Mouse (Mus musculus) lung, postnatal 0 days (tissue): ENCODE measurements around the gene Actn4. TPM values are rescaled to one million over a fixed set of nuclear protein-coding genes. Genes with fewer than 3 reads are reported as not detected.
"Not testable (repeated sequence)": the region's sequence is repeated elsewhere in the genome, so short reads cannot be mapped to it uniquely, and the experiment has no call there.

Experiments used
- ATAC-seq: fragments of 200-750 bp; cut with Nextera tagmentation; 2 replicates; pipeline ENCODE4 v1.8.0; 2017; ENCODE audit warnings: moderate library complexity
- DNase-seq: peaks from one replicate; pipeline ENCODE4 v3.0.0-alpha.2; 2016; ENCODE audit warnings: low spot score
- H3K27ac ChIP-seq: fragments of 300-500 bp; sonication (generic); 2 replicates; pipeline ENCODE4 v1.5.1; 2014; ENCODE audit warnings: antibody characterized with exemption, mild to moderate bottlenecking, low read length, mixed read lengths
- H3K27me3 ChIP-seq: fragments of 300-500 bp; sonication (generic); replicated peaks from 2 replicates; pipeline ENCODE4 v1.6.1; 2014; ENCODE audit warnings: low read length, mixed read lengths; ENCODE audit not compliant: insufficient read depth
- H3K36me3 ChIP-seq: fragments of 300-500 bp; sonication (generic); 2 replicates; pipeline ENCODE4 v1.6.1; 2014; ENCODE audit warnings: low read length, mixed read lengths; ENCODE audit not compliant: insufficient read depth
- H3K4me1 ChIP-seq: fragments of 300-500 bp; sonication (generic); 2 replicates; pipeline ENCODE4 v1.6.1; 2014; ENCODE audit warnings: antibody characterized with exemption, low read depth, low read length, mixed read lengths; ENCODE audit not compliant: insufficient read depth
- H3K4me2 ChIP-seq: fragments of 300-500 bp; sonication (generic); replicated peaks from 2 replicates; pipeline ENCODE4 v1.6.1; 2014; ENCODE audit warnings: low read depth, mild to moderate bottlenecking, low read length, moderate library complexity, mixed read lengths
- H3K4me3 ChIP-seq: fragments of 300-500 bp; sonication (generic); 2 replicates; pipeline ENCODE4 v1.5.1; 2014; ENCODE audit warnings: low read depth, low read length
- H3K9ac ChIP-seq: fragments of 300-500 bp; sonication (generic); replicated peaks from 2 replicates; pipeline ENCODE4 v1.6.1; 2014; ENCODE audit warnings: low read depth, mild to moderate bottlenecking
- H3K9me3 ChIP-seq: fragments of 300-500 bp; sonication (generic); 2 replicates; pipeline ENCODE4 v1.6.1; 2016; ENCODE audit warnings: low read length, mixed read lengths
- CTCF ChIP-seq: IDR thresholded peaks from 2 replicates; pipeline ENCODE4 v1.5.1; 2016; ENCODE audit warnings: antibody characterized with exemption, mild to moderate bottlenecking
- EP300 ChIP-seq: IDR thresholded peaks from 2 replicates; pipeline ENCODE4 v1.6.1; 2016; ENCODE audit warnings: antibody characterized with exemption, mild to moderate bottlenecking, control low read depth
- WGBS: fragments of 180-500 bp; shearing (Covaris S2); extraction: QIAGEN DNeasy Blood & Tissue Kit; methylation state at CpG from one replicate; pipeline ENCODE4 v1.1.7; 2014; 5-methylcytosine and 5-hydroxymethylcytosine counted together
- polyA plus RNA-seq: library from polyadenylated mRNA; unstranded; fragments of >200 nt; fragmentation: Nextera tagmentation; extraction: Ambion mirVana; gene quantifications from 2 replicates; pipeline ENCODE4 v1.2.1, GENCODE M21; 2015

Actn4 gene
- polyA plus RNA-seq, 1 experiment from 2014 or later = 202 TPM

DNA sequence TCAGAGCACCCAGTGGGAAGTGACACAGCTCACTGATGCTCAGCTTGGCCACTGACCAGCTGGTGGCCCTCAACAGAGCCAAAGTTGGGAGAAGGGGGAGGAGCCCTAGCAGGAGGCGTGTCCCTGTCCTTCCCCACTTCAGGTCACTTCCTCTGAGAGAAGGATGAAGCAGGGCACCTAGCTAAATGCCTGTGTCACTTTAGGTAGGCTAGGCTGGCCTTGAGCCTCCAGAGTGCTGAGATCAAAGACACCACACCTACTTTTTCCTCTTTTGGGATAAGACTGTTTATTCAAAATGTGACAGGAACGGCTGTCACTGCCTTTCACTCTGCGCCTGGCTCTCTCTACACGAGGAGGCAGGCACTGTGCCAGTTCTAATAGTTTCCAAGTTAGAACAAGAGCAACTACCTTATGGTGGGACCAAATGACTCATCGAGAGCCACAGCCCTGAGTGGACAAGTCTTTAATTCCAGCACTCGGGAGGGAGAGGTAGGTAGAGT is 9.7 kb upstream of the Actn4 start:
- Histone ChIP-seq H3K4me2 (no peak overlapping the region), H3K4me1 (peaks cover 9% of the 10 kb centered on the region; the same call in 1 of the 2 replicates), H3K4me3 (no peak overlapping the region), H3K9me3 (no peaks in the 10 kb centered on the region), H3K27ac (peak overlapping the region; percentile 77), H3K36me3 (peaks cover 13% of the 10 kb centered on the region), H3K27me3 (no peaks in the 10 kb centered on the region), H3K9ac (no peak overlapping the region)
- peak; percentile 88 for DNase-seq
- peak; percentile 79; the same call in 1 of the 2 replicates for TF ChIP-seq EP300
- TF ChIP-seq CTCF = no peak
- ATAC-seq = peak; percentile 73
- 15% methylated on average over 6 of the region's 6 CpGs for WGBS

DNA sequence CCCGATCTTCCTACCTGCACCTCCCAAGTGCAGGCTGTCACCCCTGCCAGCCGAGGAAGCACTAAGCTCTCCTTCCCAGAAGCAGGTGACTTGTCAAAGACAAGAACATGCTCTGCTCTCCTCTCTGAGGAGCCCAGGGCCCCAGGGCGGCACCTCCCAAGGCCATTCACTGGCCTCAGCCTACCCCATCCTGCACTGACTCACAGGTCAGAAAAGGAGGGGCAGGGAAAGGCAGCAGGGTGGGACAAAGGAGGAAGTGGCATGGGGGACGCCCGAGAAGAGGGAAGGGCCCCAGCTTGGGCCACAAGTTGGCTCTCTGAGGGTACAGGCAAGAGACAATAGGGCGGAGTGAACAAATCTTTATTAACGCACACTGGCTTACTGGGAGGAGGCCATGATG is 8.9 kb upstream of the Actn4 start:
- no peaks in the 10 kb centered on the region for H3K9me3 ChIP-seq
- TF ChIP-seq EP300 (no peak), CTCF (no peak)
- DNase-seq = no peak
- H3K4me2 ChIP-seq = no peak overlapping the region
- peaks cover 9% of the 10 kb centered on the region; the same call in 1 of the 2 replicates for H3K4me1 ChIP-seq
- H3K27ac ChIP-seq = peak overlapping the region; percentile 77
- no peak overlapping the region for H3K4me3 ChIP-seq
- ATAC-seq = no peak
- peaks cover 7% of the 10 kb centered on the region; the same call in 1 of the 2 replicates for H3K36me3 ChIP-seq
- no peak overlapping the region; the same call in 1 of the 2 replicates for H3K9ac ChIP-seq
- H3K27me3 ChIP-seq = no peaks in the 10 kb centered on the region
- WGBS = 80% methylated on average over 7 of the region's 7 CpGs

DNA sequence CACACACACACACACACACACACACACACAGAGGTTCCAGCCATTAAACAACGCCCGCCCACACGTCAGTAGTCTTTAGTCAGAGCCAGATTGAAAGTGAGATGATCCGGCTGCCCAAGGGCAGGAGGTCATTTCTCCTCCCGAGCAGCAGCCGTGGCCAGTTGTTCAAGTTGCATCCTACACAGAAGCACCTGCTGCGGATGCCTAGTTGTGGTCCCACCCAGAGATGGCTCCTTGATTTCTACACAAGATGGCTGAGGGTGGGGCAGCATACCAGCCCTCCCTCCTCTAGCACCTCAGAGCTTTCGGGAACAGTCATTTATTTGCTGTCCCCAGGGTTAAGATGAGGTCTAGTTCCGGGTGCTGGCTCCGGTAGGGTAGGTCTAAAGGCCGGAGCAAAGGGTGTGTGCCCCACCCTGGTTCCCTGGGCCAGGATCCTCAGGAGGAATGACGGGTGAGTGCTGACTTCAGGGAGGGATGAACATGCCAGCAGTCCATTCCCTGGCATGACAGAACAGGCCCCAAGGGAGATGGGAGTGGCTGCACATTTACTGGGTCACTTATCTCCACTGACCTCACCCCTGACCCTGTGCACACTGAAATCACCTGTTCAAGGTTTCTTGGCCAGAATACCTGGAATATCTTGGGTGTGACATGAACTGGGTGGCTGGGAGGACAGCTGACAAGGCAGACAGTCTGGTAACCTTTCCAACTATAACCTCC is 7.7 kb upstream of the Actn4 start:
- Histone ChIP-seq H3K27me3 (no peaks in the 10 kb centered on the region), H3K4me1 (peaks cover 9% of the 10 kb centered on the region; the same call in 1 of the 2 replicates), H3K9me3 (no peaks in the 10 kb centered on the region), H3K27ac (peak overlapping the region; percentile 68), H3K4me2 (no peak overlapping the region), H3K9ac (no peak overlapping the region), H3K4me3 (no peak overlapping the region), H3K36me3 (peaks cover 7% of the 10 kb centered on the region; the same call in 1 of the 2 replicates)
- peak; percentile 66 for DNase-seq
- TF ChIP-seq CTCF (no peak), EP300 (peak; percentile 56; the same call in 1 of the 2 replicates)
- ATAC-seq = peak; percentile 64
- 46% methylated on average over 12 of the region's 12 CpGs for WGBS

DNA sequence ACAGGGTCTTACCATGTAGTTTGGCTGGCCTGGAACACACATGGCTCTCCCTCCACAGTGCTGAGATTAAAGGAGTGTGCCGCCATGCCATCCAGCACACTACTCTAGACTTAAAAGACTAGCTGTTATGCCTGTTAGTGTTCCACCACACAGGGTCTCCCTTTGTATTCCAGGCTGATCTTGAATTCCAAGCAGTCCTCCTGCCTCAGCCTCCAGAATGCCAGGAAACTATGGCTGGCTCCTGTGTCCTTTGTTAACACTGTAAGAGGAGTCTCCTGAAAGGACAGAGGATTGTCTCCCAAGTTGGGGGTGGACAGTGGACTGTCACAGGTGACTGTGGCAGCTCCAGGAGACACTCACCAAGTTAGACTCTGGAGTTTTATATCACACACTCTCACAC is 7.1 kb upstream of the Actn4 start:
- WGBS = 94% methylated on average over 1 of the region's 1 CpGs

DNA sequence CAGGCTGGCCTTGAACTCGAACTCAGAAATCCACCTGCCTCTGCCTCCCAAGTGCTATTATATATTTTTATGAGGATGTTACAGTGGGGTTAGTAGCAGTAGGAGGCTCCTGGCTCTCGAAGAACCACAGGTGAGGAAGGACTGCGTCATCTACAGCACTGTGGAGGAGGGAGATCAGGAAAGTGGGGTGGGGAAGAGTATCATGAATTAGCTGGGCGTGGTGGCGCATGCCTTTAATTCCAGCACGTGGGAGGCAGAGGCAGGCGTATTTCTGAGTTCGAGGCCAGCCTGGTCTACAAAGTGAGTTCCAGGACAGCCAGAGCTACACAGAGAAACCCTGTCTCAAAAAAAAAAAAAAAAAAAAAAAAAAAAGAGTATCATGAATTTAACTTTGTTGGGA is 6.0 kb upstream of the Actn4 start:
- H3K9me3 ChIP-seq, DNase-seq, ATAC-seq: not testable (repeated sequence)

More for the DNA sequence above, 7.1 kb upstream of the Actn4 start:
- Histone ChIP-seq H3K4me3 (no peak overlapping the region), H3K9me3 (no peaks in the 10 kb centered on the region), H3K4me2 (no peak overlapping the region), H3K9ac (no peak overlapping the region), H3K4me1 (peaks cover 9% of the 10 kb centered on the region; the same call in 1 of the 2 replicates), H3K36me3 (peaks cover 7% of the 10 kb centered on the region; the same call in 1 of the 2 replicates), H3K27me3 (no peaks in the 10 kb centered on the region), H3K27ac (peak overlapping the region; percentile 68)
- no peak for DNase-seq
- ATAC-seq = no peak
- TF ChIP-seq CTCF (no peak), EP300 (no peak)

DNA sequence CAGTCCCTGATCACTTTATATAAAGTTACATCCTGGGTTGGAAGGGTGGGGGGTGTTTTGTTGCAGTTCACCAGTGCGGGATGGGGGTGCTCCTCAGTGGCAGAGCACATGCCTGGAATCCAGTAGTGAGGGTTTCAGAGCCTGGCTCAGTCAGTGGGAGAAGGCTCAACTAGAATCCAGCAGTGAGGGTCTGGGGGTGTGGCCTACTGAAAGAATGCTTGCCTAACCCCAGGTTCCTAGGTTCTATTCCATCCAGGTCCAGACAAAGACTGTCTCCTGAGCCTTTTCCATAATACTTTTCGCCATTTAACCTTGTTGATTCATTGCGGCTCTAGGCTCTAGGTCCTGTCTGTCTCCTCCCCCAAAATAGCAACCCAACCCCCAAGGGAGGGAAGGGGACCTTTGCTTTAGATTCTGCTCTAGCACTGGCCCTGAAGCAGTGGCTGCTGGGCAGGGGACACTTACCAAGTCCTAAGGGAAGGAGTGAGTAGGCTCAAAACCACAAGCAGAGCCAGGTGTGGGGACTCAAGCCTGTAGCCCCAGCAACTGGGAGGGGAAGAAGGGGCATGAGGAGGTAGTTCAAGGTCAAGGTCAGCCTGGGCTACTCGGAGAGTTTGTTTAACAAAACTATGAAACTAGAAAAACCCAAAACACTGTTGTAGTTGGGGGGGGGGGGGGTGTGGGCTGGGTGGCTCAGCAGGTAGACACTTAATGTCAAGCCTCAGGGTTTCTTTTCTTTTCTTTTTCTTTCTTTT is 4.8 kb upstream of the Actn4 start:
- Histone ChIP-seq H3K4me1 (peaks cover 4% of the 10 kb centered on the region; the same call in 1 of the 2 replicates), H3K36me3 (no peaks in the 10 kb centered on the region), H3K9me3 (no peaks in the 10 kb centered on the region), H3K4me3 (no peak overlapping the region), H3K4me2 (no peak overlapping the region), H3K9ac (no peak overlapping the region), H3K27me3 (no peaks in the 10 kb centered on the region), H3K27ac (no peak overlapping the region)
- WGBS = 67% methylated on average over 4 of the region's 4 CpGs
- ATAC-seq (no peak), DNase-seq (no peak)
- TF ChIP-seq CTCF (no peak), EP300 (no peak)

More for the DNA sequence above, 6.0 kb upstream of the Actn4 start:
- WGBS = 89% methylated on average over 8 of the region's 8 CpGs
- not testable (repeated sequence) for H3K9ac ChIP-seq, H3K4me3 ChIP-seq, H3K4me1 ChIP-seq, H3K4me2 ChIP-seq, H3K36me3 ChIP-seq, H3K27ac ChIP-seq, H3K27me3 ChIP-seq
